Mouse (Mus musculus): ENCODE results near the gene Polq. TPM values are rescaled to one million over a fixed set of nuclear protein-coding genes. Genes with fewer than 3 reads are reported as not detected.
A peak's percentile ranks its signal among the peaks of the same experiment; 100 is the strongest.

Gene Polq
- total RNA-seq (2021): under 1 TPM; 0.23 to 0.56 TPM
- long read RNA-seq, experiment 1: 0 reads
- long read RNA-seq, experiment 2, partial matches to known transcripts: 1 of 2 reads
- long read RNA-seq, experiment 2, other reads (novel, unspliced or antisense): 1 of 2 reads

GRCm38 (mm10) chr16:37011061-37011921 is at the start of gene Polq:
TSS of gene Polq (plus strand) at chr16:37011786.
- Histone ChIP-seq H3K27ac (peak within 1 kb of the TSS; percentile 90), H3K4me3 (peak within 1 kb of the TSS; percentile 76)
- intact Hi-C loops (cut with DNase I): loop anchor here (2.0 to 10.0 kb wide), 3 partner anchors 136 to 936 kb away; partner anchors contain the start of genes Ccdc58, Eaf2, Fam162a and Golgb1
- DNase-seq: peak; percentile 95
- TF ChIP-seq CTCF (IDR thresholded peaks at IDR 0.05): peak; percentile 7; the same call in 1 of the 2 replicates

GRCm38 (mm10) chr16:36963415-36963814 is 48.2 kb upstream of the Polq start:
- TF ChIP-seq CTCF (IDR thresholded peaks at IDR 0.05): no peak
- DNase-seq: no peak
- Histone ChIP-seq H3K27ac (no peak overlapping the region), H3K4me3 (no peak overlapping the region)
- intact Hi-C loops (cut with DNase I): no loop called here

GRCm38 (mm10) chr16:36979127-36979526 is 32.5 kb upstream of the Polq start:
- intact Hi-C loops (cut with DNase I): no loop called here

GRCm38 (mm10) chr16:36983796-36984195 is 27.8 kb upstream of the Polq start:
- Histone ChIP-seq H3K27ac (peak overlapping the region; percentile 73), H3K4me3 (peak overlapping the region; percentile 55)
- DNase-seq: no peak
- TF ChIP-seq CTCF (IDR thresholded peaks at IDR 0.05): no peak
- intact Hi-C loops (cut with DNase I): no loop called here

More at GRCm38 (mm10) chr16:36979127-36979526, 32.5 kb upstream of the Polq start:
- TF ChIP-seq CTCF (IDR thresholded peaks at IDR 0.05): no peak
- Histone ChIP-seq H3K27ac (no peak overlapping the region), H3K4me3 (no peak overlapping the region)
- DNase-seq: no peak

GRCm38 (mm10) chr16:36985636-36986042 is 25.9 kb upstream of the Polq start:
- Histone ChIP-seq H3K4me3 (peak overlapping the region; percentile 71), H3K27ac (peak overlapping the region; percentile 93)
- no peak for TF ChIP-seq CTCF (IDR thresholded peaks at IDR 0.05)
- peak; percentile 48 for DNase-seq
- intact Hi-C loops (cut with DNase I): no loop called here

- peak; percentile 55 for DNase-seq
- TF ChIP-seq CTCF (IDR thresholded peaks at IDR 0.05): no peak
- Histone ChIP-seq H3K27ac (peak overlapping the region; percentile 93), H3K4me3 (peak overlapping the region; percentile 71)
- intact Hi-C loops (cut with DNase I): no loop called here
Measured at GRCm38 (mm10) chr16:36987399-36987798, 24.2 kb upstream of the Polq start.

- Histone ChIP-seq H3K4me3 (peak overlapping the region; percentile 71), H3K27ac (peak overlapping the region; percentile 93)
- no peak for DNase-seq
- intact Hi-C loops (cut with DNase I): loop anchor here (2.0 kb wide), 1 partner anchor 43 kb away; no protein-coding TSS in a partner anchor
- TF ChIP-seq CTCF (IDR thresholded peaks at IDR 0.05): no peak
Measured at GRCm38 (mm10) chr16:36988066-36988465, 23.5 kb upstream of the Polq start.

GRCm38 (mm10) chr16:36989493-36989892 is 22.1 kb upstream of the Polq start:
- H3K4me3 ChIP-seq: peak overlapping the region; percentile 71
- TF ChIP-seq CTCF (IDR thresholded peaks at IDR 0.05): no peak
- H3K27ac ChIP-seq: peak overlapping the region; percentile 93
- intact Hi-C loops (cut with DNase I): loop anchor here (2.0 kb wide), 1 partner anchor 45 kb away; no protein-coding TSS in a partner anchor
- peak; percentile 73 for DNase-seq

- Histone ChIP-seq H3K4me3 (peak within 1 kb of the TSS; percentile 71), H3K27ac (peak within 1 kb of the TSS; percentile 93)
- DNase-seq: peak; percentile 80
- no peak for TF ChIP-seq CTCF (IDR thresholded peaks at IDR 0.05)
- intact Hi-C loops (cut with DNase I): loop anchor here (2.0 kb wide), 1 partner anchor 45 kb away; no protein-coding TSS in a partner anchor
Measured at GRCm38 (mm10) chr16:36989999-36990625, 21.5 kb upstream of the Polq start, which contains the start of gene Fbxo40. TSS of gene Fbxo40 (minus strand) at chr16:36990467.

- intact Hi-C loops (cut with DNase I): no loop called here
- H3K4me3 ChIP-seq: no peak overlapping the region
- no peak for DNase-seq
- no peak for TF ChIP-seq CTCF (IDR thresholded peaks at IDR 0.05)
- peak overlapping the region; percentile 63 for H3K27ac ChIP-seq
Measured at GRCm38 (mm10) chr16:36997650-36998049, 13.9 kb upstream of the Polq start.

GRCm38 (mm10) chr16:36999366-36999972 is 12.1 kb upstream of the Polq start:
- TF ChIP-seq CTCF (IDR thresholded peaks at IDR 0.05): no peak
- intact Hi-C loops (cut with DNase I): no loop called here
- no peak overlapping the region for H3K27ac ChIP-seq
- no peak for DNase-seq
- H3K4me3 ChIP-seq: no peak overlapping the region

- no peak for TF ChIP-seq CTCF (IDR thresholded peaks at IDR 0.05)
- intact Hi-C loops (cut with DNase I): loop anchor here (2.0 to 5.0 kb wide), 2 partner anchors 122 to 536 kb away; no protein-coding TSS in a partner anchor
- no peak for DNase-seq
Measured at GRCm38 (mm10) chr16:37009262-37009661, 2.3 kb upstream of the Polq start.

More at GRCm38 (mm10) chr16:37009262-37009661, 2.3 kb upstream of the Polq start:
- peak overlapping the region; percentile 90; the same call in 1 of the 2 replicates for H3K27ac ChIP-seq
- no peak overlapping the region for H3K4me3 ChIP-seq
